Mouse (Mus musculus): ENCODE measurements around the gene Ildr2. TPM values are rescaled to one million over a fixed set of nuclear protein-coding genes. Genes with fewer than 3 reads are reported as not detected.

Ildr2 gene
- polyA plus RNA-seq, 1 experiment, result 36.7 TPM

GRCm38 (mm10) chr1:166296371-166296770 lies 42.4 kb downstream of the Ildr2 start:
- peak overlapping the region; percentile 91 for H3K27ac ChIP-seq (ENCODE audit: insufficient read depth, low read depth, low read length)
- no peak overlapping the region for H3K4me3 ChIP-seq (ENCODE audit: insufficient read depth, low read depth, low read length)
- peaks cover 30% of the 10 kb centered on the region for H3K4me1 ChIP-seq (ENCODE audit: control insufficient read depth, insufficient read depth, low read length)
- 84% methylated on average over 9 of the region's 9 CpGs for WGBS
- TF ChIP-seq CTCF (IDR thresholded peaks at IDR 0.05; ENCODE audit: insufficient read depth, low read depth, low read length) (no peak), POLR2A (IDR thresholded peaks at IDR 0.05; ENCODE audit: insufficient read depth, low read depth, low read length) (no peak)

- TF ChIP-seq POLR2A (IDR thresholded peaks at IDR 0.05; ENCODE audit: insufficient read depth, low read depth, low read length), result no peak
- TF ChIP-seq CTCF (IDR thresholded peaks at IDR 0.05; ENCODE audit: insufficient read depth, low read depth, low read length), result no peak
- 32% methylated on average over 8 of the region's 8 CpGs for WGBS
- no peak overlapping the region for H3K4me3 ChIP-seq (ENCODE audit: insufficient read depth, low read depth, low read length)
- H3K4me1 ChIP-seq (ENCODE audit: control insufficient read depth, insufficient read depth, low read length), result peaks cover 33% of the 10 kb centered on the region
- peak overlapping the region; percentile 91 for H3K27ac ChIP-seq (ENCODE audit: insufficient read depth, low read depth, low read length)
Observed at GRCm38 (mm10) chr1:166296971-166297370, 43.0 kb downstream of the Ildr2 start.

- no peak for TF ChIP-seq CTCF (IDR thresholded peaks at IDR 0.05; ENCODE audit: insufficient read depth, low read depth, low read length)
- no peak for TF ChIP-seq POLR2A (IDR thresholded peaks at IDR 0.05; ENCODE audit: insufficient read depth, low read depth, low read length)
- WGBS, result 60% methylated on average over 15 of the region's 15 CpGs
- Histone ChIP-seq H3K27ac (ENCODE audit: insufficient read depth, low read depth, low read length) (peak overlapping the region; percentile 70), H3K4me1 (ENCODE audit: control insufficient read depth, insufficient read depth, low read length) (peaks cover 39% of the 10 kb centered on the region), H3K4me3 (ENCODE audit: insufficient read depth, low read depth, low read length) (no peak overlapping the region)
Observed at GRCm38 (mm10) chr1:166297499-166298111, 43.7 kb downstream of the Ildr2 start.

GRCm38 (mm10) chr1:166298884-166299283 lies 44.9 kb downstream of the Ildr2 start:
- no peak overlapping the region for H3K4me3 ChIP-seq (ENCODE audit: insufficient read depth, low read depth, low read length)
- TF ChIP-seq POLR2A (IDR thresholded peaks at IDR 0.05; ENCODE audit: insufficient read depth, low read depth, low read length) (no peak), CTCF (IDR thresholded peaks at IDR 0.05; ENCODE audit: insufficient read depth, low read depth, low read length) (no peak)
- peaks cover 44% of the 10 kb centered on the region for H3K4me1 ChIP-seq (ENCODE audit: control insufficient read depth, insufficient read depth, low read length)
- WGBS, result 93% methylated on average over 2 of the region's 2 CpGs
- H3K27ac ChIP-seq (ENCODE audit: insufficient read depth, low read depth, low read length), result peak overlapping the region; percentile 86; the same call in 1 of the 2 replicates

GRCm38 (mm10) chr1:166299821-166300220 lies 45.9 kb downstream of the Ildr2 start:
- H3K4me1 ChIP-seq (ENCODE audit: control insufficient read depth, insufficient read depth, low read length), result peaks cover 42% of the 10 kb centered on the region
- no peak for TF ChIP-seq POLR2A (IDR thresholded peaks at IDR 0.05; ENCODE audit: insufficient read depth, low read depth, low read length)
- peak overlapping the region; percentile 86 for H3K27ac ChIP-seq (ENCODE audit: insufficient read depth, low read depth, low read length)
- 40% methylated on average over 8 of the region's 8 CpGs for WGBS
- H3K4me3 ChIP-seq (ENCODE audit: insufficient read depth, low read depth, low read length), result no peak overlapping the region

- Histone ChIP-seq H3K4me3 (ENCODE audit: insufficient read depth, low read depth, low read length) (no peak overlapping the region), H3K27ac (ENCODE audit: insufficient read depth, low read depth, low read length) (peak overlapping the region; percentile 82), H3K4me1 (ENCODE audit: control insufficient read depth, insufficient read depth, low read length) (peaks cover 39% of the 10 kb centered on the region)
- 86% methylated on average over 3 of the region's 3 CpGs for WGBS
- TF ChIP-seq POLR2A (IDR thresholded peaks at IDR 0.05; ENCODE audit: insufficient read depth, low read depth, low read length) (no peak), CTCF (IDR thresholded peaks at IDR 0.05; ENCODE audit: insufficient read depth, low read depth, low read length) (no peak)
Observed at GRCm38 (mm10) chr1:166300526-166300925, 46.6 kb downstream of the Ildr2 start.

- peak overlapping the region; percentile 64 for H3K27ac ChIP-seq (ENCODE audit: insufficient read depth, low read depth, low read length)
- WGBS, result 41% methylated on average over 8 of the region's 8 CpGs
- no peak overlapping the region for H3K4me3 ChIP-seq (ENCODE audit: insufficient read depth, low read depth, low read length)
- peaks cover 37% of the 10 kb centered on the region for H3K4me1 ChIP-seq (ENCODE audit: control insufficient read depth, insufficient read depth, low read length)
- TF ChIP-seq CTCF (IDR thresholded peaks at IDR 0.05; ENCODE audit: insufficient read depth, low read depth, low read length), result no peak
- TF ChIP-seq POLR2A (IDR thresholded peaks at IDR 0.05; ENCODE audit: insufficient read depth, low read depth, low read length), result no peak
Observed at GRCm38 (mm10) chr1:166304352-166305240, 50.7 kb downstream of the Ildr2 start.

- peak overlapping the region; percentile 46 for H3K4me3 ChIP-seq (ENCODE audit: insufficient read depth, low read depth, low read length)
- WGBS, result 25% methylated on average over 5 of the region's 5 CpGs
- H3K4me1 ChIP-seq (ENCODE audit: control insufficient read depth, insufficient read depth, low read length), result peaks cover 27% of the 10 kb centered on the region
- peak overlapping the region; percentile 88 for H3K27ac ChIP-seq (ENCODE audit: insufficient read depth, low read depth, low read length)
- TF ChIP-seq CTCF (IDR thresholded peaks at IDR 0.05; ENCODE audit: insufficient read depth, low read depth, low read length), result no peak
- TF ChIP-seq POLR2A (IDR thresholded peaks at IDR 0.05; ENCODE audit: insufficient read depth, low read depth, low read length), result no peak
Observed at GRCm38 (mm10) chr1:166308471-166308850, 54.5 kb downstream of the Ildr2 start.

All from olfactory bulb, adult 2 months (tissue).